Mouse (Mus musculus) MEL (cell line): ENCODE results near the gene Epha10.

Source experiments
- CHD2 ChIP-seq: IDR thresholded peaks from 2 replicates; pipeline ENCODE4 v1.6.1; 2011; ENCODE audit warnings: low read length, improper control_type of control experiment
- CTCF ChIP-seq, 3 experiments: IDR thresholded peaks in 2 of 3; conservative IDR thresholded peaks in 1 of 3; 2 replicates each; pipeline ENCODE4 v1.5.1; 2011 to 2012; ENCODE audit warnings: low read length in 3 of 3, low read depth in 2 of 3, mild to moderate bottlenecking in 2 of 3, improper control_type of control experiment in 1 of 3, inconsistent platforms in 1 of 3, mixed read lengths in 1 of 3, moderate library complexity in 1 of 3; ENCODE audit not compliant: control insufficient read depth in 1 of 3, insufficient read depth in 1 of 3, poor library complexity in 1 of 3, severe bottlenecking in 1 of 3
- ELF1 ChIP-seq: IDR thresholded peaks from 2 replicates; pipeline ENCODE4 v1.6.1; 2014; ENCODE audit warnings: low read depth, mild to moderate bottlenecking, inconsistent platforms, low read length, improper control_type of control experiment, moderate library complexity
- EP300 ChIP-seq, 2 experiments: IDR thresholded peaks; 2 replicates each; pipeline ENCODE4 v1.6.1; 2011; ENCODE audit warnings: improper control_type of control experiment in 2 of 2, low read length in 2 of 2, low read depth in 1 of 2, mild to moderate bottlenecking in 1 of 2
- GATA1 ChIP-seq: IDR thresholded peaks from 2 replicates; pipeline ENCODE4 v1.6.1; 2011; ENCODE audit warnings: low read depth, low read length, improper control_type of control experiment
- MAFK ChIP-seq: IDR thresholded peaks from 2 replicates; pipeline ENCODE4 v1.6.1; 2011; ENCODE audit warnings: low read depth, mild to moderate bottlenecking, low read length, improper control_type of control experiment, borderline replicate concordance
- MAX ChIP-seq: IDR thresholded peaks from 2 replicates; pipeline ENCODE4 v1.6.1; 2011; ENCODE audit warnings: low read length, improper control_type of control experiment
- MYB ChIP-seq: IDR thresholded peaks from 2 replicates; pipeline ENCODE4 v1.6.1; 2011; ENCODE audit warnings: mild to moderate bottlenecking, low read depth, low read length, improper control_type of control experiment
- POLR2AphosphoS2 ChIP-seq: IDR thresholded peaks from 2 replicates; pipeline ENCODE4 v1.6.1; 2011; ENCODE audit warnings: low read length, improper control_type of control experiment
- TAL1 ChIP-seq: IDR thresholded peaks from 2 replicates; pipeline ENCODE4 v1.6.1; 2012; ENCODE audit warnings: mild to moderate bottlenecking, inconsistent platforms, low read length, moderate library complexity, mixed read lengths
- UBTF ChIP-seq: IDR thresholded peaks from 2 replicates; pipeline ENCODE4 v1.6.1; 2012; ENCODE audit warnings: low read depth, mild to moderate bottlenecking, inconsistent platforms, low read length, improper control_type of control experiment, moderate library complexity, borderline replicate concordance; ENCODE audit not compliant: insufficient read depth
- USF1 ChIP-seq: IDR thresholded peaks from 2 replicates; pipeline ENCODE4 v1.6.1; 2014; ENCODE audit warnings: low read depth, mild to moderate bottlenecking, inconsistent platforms, low read length, improper control_type of control experiment, moderate library complexity
- ZMIZ1 ChIP-seq: IDR thresholded peaks from 2 replicates; pipeline ENCODE4 v1.6.1; 2012; ENCODE audit warnings: low read depth, mild to moderate bottlenecking, inconsistent platforms, low read length, improper control_type of control experiment, moderate library complexity

DNA sequence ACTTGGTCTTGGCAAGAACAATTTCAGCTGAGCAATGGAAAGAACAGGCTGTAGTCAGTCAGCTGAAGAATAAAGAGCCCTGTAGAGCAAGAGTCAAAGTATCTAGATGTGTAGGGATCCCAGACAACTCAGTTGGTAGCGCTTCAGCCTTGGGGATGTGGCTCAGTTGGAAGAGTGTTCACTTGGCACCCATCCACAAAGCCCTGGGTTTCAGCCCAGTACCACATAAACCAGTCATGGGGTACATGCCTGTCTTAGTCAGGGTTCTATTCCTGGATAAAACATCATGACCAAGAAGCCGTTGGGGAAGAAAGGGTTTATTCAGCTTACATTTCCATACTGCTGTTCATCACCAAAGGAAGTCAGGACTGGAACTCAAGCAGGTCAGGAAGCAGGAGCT is 9.2 kb downstream of the Epha10 start:
- TF ChIP-seq MYB (no peak), CTCF (IDR thresholded peaks at IDR 0.05 in 2 of 3, conservative IDR thresholded peaks at IDR 0.05 in 1 of 3; ENCODE audit: control insufficient read depth in 1 of 3, insufficient read depth in 1 of 3, low read depth in 2 of 3, low read length in 3 of 3, poor library complexity in 1 of 3, severe bottlenecking in 1 of 3) (no peak), GATA1 (no peak), USF1 (no peak), POLR2AphosphoS2 (no peak), MAFK (no peak), CHD2 (no peak), TAL1 (no peak), EP300 (IDR thresholded peaks at IDR 0.05; ENCODE audit: low read depth in 1 of 2, low read length in 2 of 2) (no peak), ELF1 (no peak), ZMIZ1 (no peak), MAX (no peak), UBTF (no peak)
